In genomic region chr9:102497833-102498430, GRCm38 (mm10) we compare ENCODE assay signal across 16 mouse cellular contexts. TPM values are rescaled to one million over a fixed set of nuclear protein-coding genes. Genes with fewer than 3 reads are reported as not detected.
DNase-seq lines count a peak whose midpoint lies in the region; ATAC-seq and TF ChIP-seq lines count a peak whose summit lies in the region.
"Had no signal": no experiment of that assay in that cellular context is flagged by ENCODE, and none has a peak within 500 bp of the region (broad histone marks: within the 10 kb centered on the region; RNA-seq: fewer than 3 reads in every experiment).

No protein-coding gene starts in this region.

- no peak for ATAC-seq in heart, embryonic 11.5 days (replicated peaks; ENCODE audit: insufficient number of reproducible peaks, low FRiP score, low TSS enrichment)
- ATAC-seq in heart, embryonic 15.5 days (replicated peaks; ENCODE audit: insufficient number of reproducible peaks, insufficient read depth, low FRiP score, low read depth), result peak; percentile 83
- no peak for ATAC-seq in intestine, embryonic 16.5 days
- ATAC-seq: intestine, postnatal 0 days; midbrain, embryonic 13.5 days had no signal

- peaks cover 8% of the 10 kb centered on the region; the same call in 1 of the 2 replicates for H3K4me1 ChIP-seq in heart, embryonic 11.5 days (ENCODE audit: control insufficient read depth, insufficient read depth, low read length)
- peaks cover 35% of the 10 kb centered on the region for H3K4me1 ChIP-seq in heart, embryonic 15.5 days (replicated peaks)
- no peaks in the 10 kb centered on the region; the same call in 1 of the 2 replicates for H3K4me1 ChIP-seq in thymus, adult 2 months (replicated peaks; ENCODE audit: control insufficient read depth, insufficient read depth, low read length)
- no peaks in the 10 kb centered on the region for H3K4me1 ChIP-seq in intestine, embryonic 16.5 days (ENCODE audit: control insufficient read depth, insufficient read depth, low read length)
- H3K4me1 ChIP-seq: limb, embryonic 13.5 days had no signal

- H3K36me3 ChIP-seq in heart, embryonic 11.5 days (ENCODE audit: control insufficient read depth, insufficient read depth, low read length), result no peaks in the 10 kb centered on the region
- no peaks in the 10 kb centered on the region for H3K36me3 ChIP-seq in heart, embryonic 15.5 days
- H3K36me3 ChIP-seq in thymus, adult 2 months (ENCODE audit: control insufficient read depth, insufficient read depth, low read length), result no peaks in the 10 kb centered on the region
- H3K36me3 ChIP-seq in intestine, embryonic 16.5 days (ENCODE audit: control insufficient read depth, insufficient read depth, low read length), result no peaks in the 10 kb centered on the region
- H3K36me3 ChIP-seq: embryonic facial prominence, embryonic 10.5 days; hindbrain, embryonic 12.5 days; limb, embryonic 13.5 days; midbrain, embryonic 13.5 days had no signal

- H3K4me2 ChIP-seq in heart, embryonic 11.5 days, result no peak overlapping the region
- no peak overlapping the region for H3K4me2 ChIP-seq in heart, embryonic 15.5 days
- no peak overlapping the region for H3K4me2 ChIP-seq in intestine, embryonic 16.5 days (ENCODE audit: low read depth, low read length)
- H3K4me2 ChIP-seq: hindbrain, embryonic 12.5 days; limb, embryonic 13.5 days; midbrain, embryonic 13.5 days had no signal

- H3K27me3 ChIP-seq in heart, embryonic 11.5 days (ENCODE audit: control insufficient read depth, insufficient read depth, low read length), result peaks cover 6% of the 10 kb centered on the region; the same call in 1 of the 2 replicates
- H3K27me3 ChIP-seq in heart, embryonic 15.5 days, result peaks cover 5% of the 10 kb centered on the region; the same call in 1 of the 2 replicates
- no peaks in the 10 kb centered on the region for H3K27me3 ChIP-seq in thymus, adult 2 months (ENCODE audit: control insufficient read depth, insufficient read depth, low read length)
- no peaks in the 10 kb centered on the region for H3K27me3 ChIP-seq in intestine, embryonic 16.5 days (replicated peaks; ENCODE audit: control insufficient read depth, insufficient read depth, low read length)
- H3K27me3 ChIP-seq: hindbrain, embryonic 12.5 days had no signal

- no peak for TF ChIP-seq CTCF in thymus, adult 2 months (IDR thresholded peaks at IDR 0.05; ENCODE audit: borderline replicate concordance, control insufficient read depth, extremely low read depth, insufficient read depth, low read length, poor library complexity)

- H3K9ac ChIP-seq in heart, embryonic 11.5 days (ENCODE audit: low read depth, low read length), result no peak overlapping the region
- no peak overlapping the region for H3K9ac ChIP-seq in heart, embryonic 15.5 days
- H3K9ac ChIP-seq in intestine, embryonic 16.5 days (ENCODE audit: low read depth, low read length), result no peak overlapping the region
- H3K9ac ChIP-seq: hindbrain, embryonic 12.5 days; limb, embryonic 13.5 days; midbrain, embryonic 13.5 days had no signal

- TF ChIP-seq POLR2A in thymus, adult 2 months (IDR thresholded peaks at IDR 0.05; ENCODE audit: control insufficient read depth, extremely low read depth, insufficient read depth, low read length, poor library complexity), result no peak

- DNase-seq in heart, adult 18-20 months, result peak; percentile 84 to 89
- peak; percentile 60 to 77 for DNase-seq in gastrocnemius, adult 8-10 months (ENCODE audit: low spot score in 2 of 2)
- no peak for DNase-seq in thymus, adult 2 months
- no peak for DNase-seq in lung, postnatal 25 days (ENCODE audit: low spot score)
- DNase-seq: B cell, adult 2 months; cerebellum, adult 9-11 months; thymus, postnatal 4 days had no signal

- WGBS in heart, embryonic 11.5 days (ENCODE audit: insufficient replicate concordance), result 60% methylated on average over 9 of the region's 9 CpGs
- 56% methylated on average over 9 of the region's 9 CpGs for WGBS in heart, embryonic 15.5 days
- 89% methylated on average over 9 of the region's 9 CpGs for WGBS in thymus, adult 2 months
- 80% methylated on average over 9 of the region's 9 CpGs for WGBS in intestine, embryonic 16.5 days

- H3K4me3 ChIP-seq in heart, embryonic 11.5 days (ENCODE audit: low read depth, low read length), result no peak overlapping the region
- no peak overlapping the region for H3K4me3 ChIP-seq in heart, embryonic 15.5 days
- H3K4me3 ChIP-seq in thymus, adult 2 months (ENCODE audit: control insufficient read depth, insufficient read depth, low read length), result no peak overlapping the region
- no peak overlapping the region for H3K4me3 ChIP-seq in intestine, embryonic 16.5 days (ENCODE audit: low read length)
- H3K4me3 ChIP-seq: embryonic facial prominence, embryonic 10.5 days; hindbrain, embryonic 12.5 days; limb, embryonic 13.5 days; midbrain, embryonic 13.5 days had no signal

- H3K9me3 ChIP-seq in heart, embryonic 11.5 days (replicated peaks; ENCODE audit: control insufficient read depth, low read length), result no peaks in the 10 kb centered on the region
- no peaks in the 10 kb centered on the region for H3K9me3 ChIP-seq in heart, embryonic 15.5 days (replicated peaks)
- H3K9me3 ChIP-seq in intestine, embryonic 16.5 days (ENCODE audit: control insufficient read depth, low read length), result no peaks in the 10 kb centered on the region
- H3K9me3 ChIP-seq: embryonic facial prominence, embryonic 10.5 days; hindbrain, embryonic 12.5 days; limb, embryonic 13.5 days; midbrain, embryonic 13.5 days had no signal

- H3K27ac ChIP-seq in heart, embryonic 11.5 days (ENCODE audit: low read depth, low read length), result no peak overlapping the region
- H3K27ac ChIP-seq in heart, embryonic 15.5 days, result peak overlapping the region; percentile 82
- no peak overlapping the region for H3K27ac ChIP-seq in thymus, adult 2 months (ENCODE audit: control insufficient read depth, insufficient read depth, low read length)
- no peak overlapping the region for H3K27ac ChIP-seq in intestine, embryonic 16.5 days (ENCODE audit: low read length)
- H3K27ac ChIP-seq: embryonic facial prominence, embryonic 10.5 days; hindbrain, embryonic 12.5 days; limb, embryonic 13.5 days; midbrain, embryonic 13.5 days; stomach, postnatal 0 days had no signal

RNA-seq across cellular contexts. Expression of gene Ky, which starts 7.6 kb away (rescaled TPM):
- total RNA-seq in heart, adult 18-20 months (2021), result 10 to 100 TPM in 1 of 2 experiments, 1 to 10 TPM in 1; 7.3 to 12.2 TPM
- polyA plus RNA-seq in heart, embryonic 11.5 days (2014; fragmentation: Nextera tagmentation; extraction: Ambion mirVana), result 0.27 and 2.3 TPM in 2 replicates
- 100 to 1,000 TPM in 3 of 4 experiments, 10 to 100 TPM in 1; 68.4 to 165 (median 129) TPM for total RNA-seq in gastrocnemius, adult 8-10 months (2022)
- polyA plus RNA-seq in heart, embryonic 15.5 days (2015; fragmentation: Nextera tagmentation; extraction: Ambion mirVana), result 1.1 and 1.8 TPM in 2 replicates
- 0.65 and 0.89 TPM in 2 replicates for polyA plus RNA-seq in thymus, adult 2 months (2012; rRNA removed)
- 0.34 TPM in 2 replicates for polyA plus RNA-seq in intestine, embryonic 16.5 days (2015; fragmentation: Nextera tagmentation; extraction: Ambion mirVana)

Comparison
In these comparisons a context has a peak if more than half of its experiments do, and no peak if none do; other contexts are left out.
1. DNase-seq: peak in heart, adult 18-20 months (2 of 2) and gastrocnemius, adult 8-10 months (2 of 2); none in thymus, adult 2 months (single experiment) and lung, postnatal 25 days (single experiment).